ENCODE assay signal across 15 mouse cellular contexts in the genomic region with DNA sequence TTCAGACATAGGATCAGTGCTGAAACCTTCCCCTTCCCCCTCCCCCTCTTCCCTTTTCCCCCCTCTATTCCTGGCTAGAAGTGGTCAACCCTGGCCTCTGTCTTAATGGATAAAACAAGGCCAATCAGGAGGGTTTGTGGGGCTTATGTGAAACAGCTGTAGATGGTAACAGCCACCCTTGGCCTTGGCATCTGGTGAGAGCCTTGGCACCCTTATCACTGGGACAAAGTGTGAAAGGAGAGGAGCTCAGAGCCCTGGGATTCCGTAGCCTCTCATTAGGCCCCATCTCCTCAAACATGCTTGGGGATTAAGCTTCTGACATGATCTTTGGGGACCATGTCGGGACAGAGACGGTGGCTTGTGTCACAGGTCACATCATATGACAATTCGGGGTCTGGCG.
"Had no signal": no experiment of that assay in that cellular context is flagged by ENCODE, and none has a peak within 500 bp of the region (broad histone marks: within the 10 kb centered on the region; RNA-seq: fewer than 3 reads in every experiment).

No protein-coding gene starts in this region.

- H3K4me2 ChIP-seq: intestine, embryonic 15.5 days; kidney, embryonic 15.5 days; liver, embryonic 13.5 days; midbrain, embryonic 11.5 days; midbrain, embryonic 15.5 days; neural tube, embryonic 13.5 days had no signal

- H3K36me3 ChIP-seq: intestine, embryonic 15.5 days; midbrain, embryonic 15.5 days; neural tube, embryonic 13.5 days had no signal

- H3K9me3 ChIP-seq: intestine, embryonic 15.5 days; kidney, embryonic 15.5 days; liver, embryonic 13.5 days; midbrain, embryonic 15.5 days; neural tube, embryonic 13.5 days had no signal

- ATAC-seq: intestine, embryonic 15.5 days; midbrain, embryonic 15.5 days had no signal

- H3K27me3 ChIP-seq: intestine, embryonic 15.5 days; kidney, embryonic 15.5 days; liver, embryonic 13.5 days; midbrain, embryonic 15.5 days; neural tube, embryonic 13.5 days had no signal

- H3K4me3 ChIP-seq: intestine, embryonic 15.5 days; kidney, embryonic 15.5 days; left cerebral cortex, adult 2 months; liver, embryonic 13.5 days; megakaryocyte, embryonic 14.5 days; midbrain, embryonic 15.5 days; neural tube, embryonic 13.5 days had no signal

- DNase-seq: kidney, adult 11 months; kidney, adult 8-10 months; kidney, postnatal 10 days; kidney, postnatal 36 days; layer of hippocampus, postnatal 36 days; liver, embryonic 13.5 days; lung, adult 2 months; thymus, postnatal 25 days had no signal

- H3K27ac ChIP-seq: intestine, embryonic 15.5 days; kidney, embryonic 15.5 days; left cerebral cortex, adult 2 months; liver, embryonic 13.5 days; midbrain, embryonic 15.5 days; neural tube, embryonic 13.5 days had no signal

- H3K9ac ChIP-seq: intestine, embryonic 15.5 days; kidney, embryonic 15.5 days; liver, embryonic 13.5 days; midbrain, embryonic 15.5 days; neural tube, embryonic 13.5 days had no signal

- H3K4me1 ChIP-seq: intestine, embryonic 15.5 days; liver, embryonic 13.5 days; megakaryocyte, embryonic 14.5 days had no signal
